Mouse (Mus musculus): Measurements from ENCODE around the gene Nectin4.
"Not testable (repeated sequence)": the region's sequence is repeated elsewhere in the genome, so short reads cannot be mapped to it uniquely, and the experiment has no call there.

Gene Nectin4

DNA sequence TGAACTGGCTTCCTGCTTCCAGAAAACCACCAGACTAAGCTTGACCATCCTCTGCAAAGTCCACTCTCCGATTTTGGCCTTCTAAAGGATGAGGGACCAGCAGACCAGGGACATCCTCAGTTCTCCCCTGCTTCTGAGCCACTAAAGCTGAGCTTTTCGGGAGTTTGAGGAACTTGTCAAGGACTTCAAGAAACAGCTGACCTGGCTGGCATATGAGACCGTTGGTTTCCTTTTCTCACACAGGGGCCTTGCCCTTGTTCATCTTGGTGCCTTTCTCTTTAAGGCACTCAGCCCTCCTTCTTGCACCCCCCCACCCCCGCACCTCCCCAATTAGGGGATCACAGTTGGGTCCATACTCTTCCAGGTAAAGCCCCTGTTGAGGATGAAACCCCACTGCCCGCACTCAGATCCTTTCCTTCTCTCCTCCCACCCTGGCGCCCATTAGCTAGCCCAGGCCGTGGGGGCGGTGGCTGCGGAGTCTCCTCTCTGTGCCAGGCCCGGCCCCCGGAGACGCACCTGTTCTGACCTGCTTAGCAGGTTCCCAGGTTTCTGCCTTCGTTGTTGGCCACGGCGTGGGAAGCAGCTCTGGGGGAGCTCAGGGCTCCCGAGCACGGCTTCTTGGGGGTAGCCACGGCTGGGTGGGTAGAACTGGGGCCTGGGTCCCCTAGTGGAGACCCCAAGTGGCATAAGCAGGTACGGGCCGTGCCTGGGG lies at the start of gene Nectin4:
Nectin4 (plus strand) TSS at position 255 of the 712 bp plus-strand sequence.
- DNase-seq = peak; percentile 68

DNA sequence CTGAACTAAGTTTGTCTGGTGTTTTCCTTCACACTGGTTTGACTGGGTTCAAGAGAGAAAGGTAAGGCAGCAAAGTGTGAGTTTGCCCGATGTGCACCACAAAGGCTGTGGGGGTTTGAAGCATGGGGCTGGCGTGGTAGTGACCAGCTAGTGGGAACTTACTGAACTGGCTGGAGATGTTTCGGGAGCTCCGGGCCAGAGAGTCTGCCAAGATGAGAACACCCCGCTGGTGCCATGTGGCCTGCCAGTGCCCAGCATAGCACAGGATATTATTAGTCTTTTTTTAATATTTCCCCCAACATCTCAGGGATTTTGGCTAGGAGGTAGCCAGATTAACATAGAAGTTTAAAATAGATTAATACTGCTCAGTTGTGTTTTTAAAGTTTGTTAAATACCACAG lies 49.7 kb upstream of the Nectin4 start:
- DNase-seq = no peak

- DNase-seq = no peak
These were observed 48.5 kb upstream of the Nectin4 start for GRCm38 (mm10) chr1:171321415-171321814.

DNA sequence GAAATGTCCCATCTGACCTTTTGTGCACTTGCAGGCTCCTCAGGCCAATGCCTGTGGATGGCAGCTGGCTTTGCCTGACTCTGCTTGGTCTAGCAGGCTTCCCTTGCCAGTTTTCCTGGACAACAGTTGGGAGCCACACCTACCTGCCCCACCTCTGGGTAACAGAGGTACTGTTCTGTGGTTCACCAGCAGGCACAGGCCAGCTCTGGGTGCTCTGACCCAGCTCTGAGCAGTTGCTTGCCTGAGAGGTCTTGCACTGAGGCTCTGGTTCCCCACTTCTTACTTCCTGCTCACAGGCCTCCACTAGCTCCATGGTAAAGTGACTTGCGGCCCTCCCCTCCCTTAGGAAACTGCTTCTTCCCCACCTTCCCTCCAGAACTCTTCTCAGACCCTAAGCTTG lies 47.9 kb upstream of the Nectin4 start:
- peak; percentile 48 for DNase-seq

DNA sequence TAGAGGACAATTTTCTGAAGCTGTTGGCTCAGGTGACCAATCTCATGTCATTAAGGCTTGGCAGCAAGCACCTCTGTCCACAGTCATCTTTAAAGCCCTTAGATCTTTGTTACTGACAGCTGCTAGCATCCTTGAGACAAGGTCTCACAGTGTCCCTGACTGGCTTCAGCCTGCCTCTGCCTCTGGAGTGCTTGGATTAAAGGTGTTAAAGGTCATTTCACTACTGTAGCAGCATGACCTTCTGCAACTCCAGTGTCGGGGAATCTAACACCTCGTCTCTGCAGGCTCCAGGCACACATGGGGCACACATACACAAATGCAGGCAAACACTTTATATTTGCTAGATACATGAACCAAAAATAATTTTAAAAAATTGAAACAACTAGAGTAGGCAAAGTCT lies 44.3 kb upstream of the Nectin4 start:
- DNase-seq = no peak

- DNase-seq = not testable (repeated sequence)
These were observed 43.3 kb upstream of the Nectin4 start for GRCm38 (mm10) chr1:171326588-171326987.

DNA sequence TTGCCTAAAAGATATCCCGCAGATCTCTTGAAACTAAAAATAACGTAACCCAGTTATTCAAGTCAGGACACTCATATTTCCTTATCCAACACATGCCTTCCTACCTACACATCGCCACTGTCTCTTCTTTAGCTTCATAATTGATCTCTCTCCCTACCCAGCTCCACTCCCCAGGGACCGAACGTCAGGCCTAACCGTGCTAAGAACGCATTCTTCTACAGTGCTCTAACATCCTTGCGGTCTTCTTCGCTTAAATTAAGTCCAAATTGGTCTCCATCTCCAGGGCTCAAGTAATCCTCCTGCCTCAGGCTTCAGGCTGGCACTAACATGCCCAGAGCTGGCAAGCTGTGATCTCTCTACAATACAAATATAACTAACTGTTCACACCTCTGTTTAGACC lies 41.7 kb upstream of the Nectin4 start:
- DNase-seq = no peak

- peak; percentile 93 for DNase-seq
These were observed 41.0 kb upstream of the Nectin4 start, which contains the start of gene Dedd for GRCm38 (mm10) chr1:171328839-171329432. Gene Dedd (plus strand): TSS chr1:171329145.

GRCm38 (mm10) chr1:171329433-171330215 lies 40.3 kb upstream of the Nectin4 start:
- DNase-seq = peak; percentile 91

DNA sequence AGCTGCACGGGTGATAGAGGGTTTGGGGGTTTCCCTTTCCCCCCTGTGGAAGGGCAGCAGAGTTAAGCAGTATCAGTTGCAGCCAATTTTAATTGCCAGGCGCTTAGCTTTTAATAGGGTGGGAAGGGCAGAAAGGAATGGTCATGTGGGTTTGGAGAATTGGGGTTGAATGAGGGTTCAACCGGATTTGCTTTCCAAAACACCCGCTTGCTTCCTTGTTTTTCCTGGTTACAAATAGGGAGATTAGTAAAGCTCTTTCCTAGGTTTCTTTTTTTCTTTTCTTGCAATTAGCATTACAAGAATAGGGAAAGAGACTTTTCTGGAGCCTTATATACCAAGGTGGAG lies 39.7 kb upstream of the Nectin4 start:
- DNase-seq = no peak

DNA sequence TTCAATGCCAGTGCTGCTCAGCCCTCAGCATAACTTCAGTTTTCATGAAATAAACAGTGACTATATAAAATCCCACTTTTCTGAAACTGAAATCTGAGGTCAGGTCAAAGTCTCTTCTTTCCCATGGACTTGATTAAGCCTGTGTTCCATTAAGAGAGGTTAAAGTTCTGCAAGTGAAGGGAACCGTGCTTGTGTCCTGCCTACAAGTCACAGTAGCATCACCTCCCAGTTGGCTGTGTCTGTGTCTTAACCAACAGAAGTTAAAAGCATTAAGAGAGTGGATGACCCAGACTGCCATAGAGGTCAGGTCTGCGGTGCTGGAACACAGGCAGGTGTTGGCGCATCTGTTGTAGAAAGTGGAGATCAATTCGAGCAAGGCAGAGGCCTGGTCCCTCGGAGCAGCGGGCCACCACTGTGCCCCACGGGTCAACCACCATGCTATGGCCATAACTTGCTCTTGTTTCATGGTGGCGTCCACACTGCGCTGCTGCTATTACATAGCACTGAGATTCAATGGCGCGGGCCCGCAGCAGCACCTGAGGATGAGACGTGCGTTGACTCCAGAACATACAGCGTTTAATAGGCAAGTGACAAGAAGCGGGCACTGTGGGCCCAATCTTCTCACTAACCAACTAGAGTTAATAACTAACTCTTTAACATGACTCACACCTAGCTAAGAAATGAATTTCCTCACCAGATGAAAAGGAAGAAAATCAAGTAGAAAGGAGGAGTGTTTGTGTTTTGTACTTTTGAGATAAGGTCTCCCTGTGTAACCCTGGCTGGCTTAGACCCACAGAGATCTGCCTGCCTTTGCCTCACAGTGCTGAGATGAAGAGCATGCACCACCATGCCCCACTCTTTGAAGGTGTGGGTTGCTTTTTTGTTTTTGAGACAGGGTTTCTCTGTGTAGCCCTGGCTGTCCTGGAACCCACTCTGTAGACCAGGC lies 27.4 kb upstream of the Nectin4 start:
- DNase-seq = no peak

- peak; percentile 75 for DNase-seq
These were observed 25.8 kb upstream of the Nectin4 start for GRCm38 (mm10) chr1:171343922-171344677.

- DNase-seq = no peak
These were observed 25.2 kb upstream of the Nectin4 start for GRCm38 (mm10) chr1:171344715-171345114.

DNA sequence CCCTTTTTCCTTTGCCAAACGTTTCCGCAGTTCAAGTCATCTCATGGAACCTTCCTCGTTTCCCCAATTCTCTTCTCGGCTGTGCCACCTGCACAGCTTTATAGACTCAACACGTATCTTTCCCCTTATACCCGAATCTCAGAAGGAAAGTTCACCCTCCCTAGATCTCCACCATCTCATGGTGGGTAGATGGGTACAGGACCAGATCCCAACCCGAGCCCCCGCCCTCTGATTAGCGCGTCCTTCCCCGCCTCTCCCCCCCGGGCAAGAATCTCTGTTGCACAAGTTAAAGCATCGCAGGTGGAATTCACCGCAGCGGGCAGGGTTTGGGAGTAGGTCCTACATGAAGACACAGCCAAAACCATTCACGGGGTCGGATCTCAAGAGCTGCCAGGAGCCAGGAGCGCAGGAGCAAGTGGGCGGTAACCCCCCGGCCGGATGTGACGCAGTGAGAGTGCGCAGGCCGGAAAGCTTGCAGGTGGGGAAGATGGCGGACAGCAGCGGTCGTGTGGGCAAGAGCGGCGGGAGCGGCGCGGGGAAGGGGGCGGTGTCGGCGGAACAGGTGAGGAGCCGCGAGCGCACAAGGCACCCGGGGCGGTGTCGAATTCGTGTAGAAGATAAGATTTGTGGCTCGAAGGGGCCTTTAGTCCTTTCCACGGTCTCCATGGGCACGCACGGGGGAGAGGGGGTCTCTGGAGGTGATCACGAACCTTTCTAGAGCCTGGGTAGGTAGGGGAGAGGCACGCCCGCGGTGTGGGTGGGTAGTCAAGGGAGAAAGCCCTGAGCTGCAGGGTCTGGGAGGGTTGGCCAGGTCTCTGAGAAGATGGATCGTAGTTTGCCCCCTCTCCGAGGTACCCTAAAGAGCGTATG lies 24.4 kb upstream of the Nectin4 start, which contains the start of the genes Nit1 and Pfdn2:
Nit1 (minus strand) TSS at position 422 of the 870 bp plus-strand sequence.
Pfdn2 (plus strand) TSS at position 446 of the 870 bp plus-strand sequence.
- peak; percentile 96 for DNase-seq

DNA sequence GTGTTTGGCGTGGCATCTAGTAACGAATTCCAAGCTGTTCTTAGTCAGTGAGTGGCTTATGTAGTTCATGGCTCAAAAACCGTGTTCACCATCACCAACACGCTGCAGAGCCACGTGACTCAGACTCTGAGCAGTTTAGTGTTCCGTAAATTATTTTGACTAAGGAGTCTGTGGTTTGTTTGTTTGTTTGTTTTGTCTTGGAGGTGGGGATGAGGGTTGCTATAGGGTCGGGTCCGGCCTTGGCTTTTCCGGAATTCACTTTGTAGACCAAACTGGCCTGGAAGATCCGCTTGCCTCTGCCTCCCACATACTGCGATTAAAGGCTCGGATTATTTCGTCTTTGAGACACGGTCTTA lies 23.8 kb upstream of the Nectin4 start:
- DNase-seq = no peak

- DNase-seq = no peak
These were observed 21.2 kb upstream of the Nectin4 start for GRCm38 (mm10) chr1:171348665-171349064.

DNA sequence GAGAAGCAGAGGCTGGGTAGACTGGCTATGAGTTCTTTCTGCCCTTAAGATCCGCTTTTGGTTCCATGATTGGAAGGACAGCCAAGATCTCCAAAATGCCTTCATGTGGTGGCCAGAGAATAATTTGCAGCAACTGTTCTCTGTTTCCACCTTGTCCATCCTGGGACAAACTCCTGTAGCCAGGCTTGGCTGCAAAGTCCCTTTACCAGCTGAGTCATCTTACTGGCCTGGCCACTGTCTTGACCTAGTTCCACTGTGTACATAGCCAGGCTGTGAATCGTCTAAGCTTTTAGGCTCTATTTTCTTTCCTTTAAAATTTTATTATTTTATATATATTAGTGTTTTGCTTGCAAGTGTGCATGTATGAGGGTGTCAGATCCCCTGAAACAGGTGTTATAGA lies 20.7 kb upstream of the Nectin4 start:
- DNase-seq = no peak

DNA sequence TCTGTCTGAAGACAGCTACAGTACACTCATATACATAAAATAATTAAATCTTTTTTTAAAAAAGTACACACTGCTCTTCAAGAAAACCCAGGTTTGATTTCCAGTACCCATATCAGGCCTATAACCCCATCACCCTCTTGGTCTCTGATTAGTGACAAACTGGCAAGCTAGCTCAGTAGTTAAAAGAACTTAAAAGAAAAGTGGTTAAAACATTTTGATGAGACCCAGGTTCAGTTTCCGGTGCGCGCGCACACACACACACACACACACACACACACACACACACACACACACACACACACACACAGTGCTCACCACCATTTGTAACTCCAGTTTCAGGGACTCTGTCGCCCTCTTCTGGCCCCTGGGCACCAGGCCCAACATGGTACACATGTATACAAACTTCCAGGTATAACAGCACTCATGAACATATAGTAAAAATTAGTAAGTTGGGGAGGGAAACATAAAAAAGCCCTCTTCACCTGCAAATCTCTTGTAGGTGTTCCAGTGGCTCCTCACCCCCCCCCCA lies 14.0 kb upstream of the Nectin4 start:
- peak; percentile 50 for DNase-seq

GRCm38 (mm10) chr1:171356814-171357213 lies 13.1 kb upstream of the Nectin4 start:
- DNase-seq = peak; percentile 29

DNA sequence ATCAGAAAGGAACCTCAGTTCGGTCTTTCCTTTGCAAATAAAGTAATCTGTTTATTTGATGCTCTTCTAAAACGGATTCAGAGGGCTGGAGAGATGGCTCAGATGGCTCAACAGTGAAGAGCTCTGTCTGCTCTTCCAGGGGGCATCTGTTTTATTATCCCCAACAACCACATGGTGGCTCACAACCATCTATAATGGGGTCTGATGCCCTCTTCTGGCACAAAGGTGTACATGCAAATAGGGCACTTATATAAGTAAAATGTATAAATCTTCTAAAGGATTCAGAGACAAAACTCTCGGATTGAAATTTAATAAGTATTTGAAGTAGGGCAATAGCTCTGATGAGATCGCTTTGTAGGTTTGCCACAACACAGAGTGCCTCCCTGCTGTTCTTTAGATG lies 11.5 kb upstream of the Nectin4 start:
- DNase-seq = peak; percentile 46

- DNase-seq = no peak
These were observed 9.6 kb upstream of the Nectin4 start for GRCm38 (mm10) chr1:171360253-171360652.
